Mouse (Mus musculus): ENCODE data around the gene Stoml1. TPM values are rescaled to one million over a fixed set of nuclear protein-coding genes. Genes with fewer than 3 reads are reported as not detected.

The Stoml1 gene
- 10 to 100 TPM; 66.5 to 72.6 TPM for total RNA-seq (2021)
- long read RNA-seq, experiment 1, transcript Stoml1-206 (8 exons, 2,236 nt) = minor isoform, 8 of 123 reads
- long read RNA-seq, experiment 1, transcript Stoml1-201 (7 exons, 1,984 nt) = major isoform, 88 of 123 reads
- long read RNA-seq, experiment 1, partial matches to known transcripts = 9 of 123 reads
- long read RNA-seq, experiment 1, other reads (novel, unspliced or antisense) = 18 of 123 reads
- long read RNA-seq, experiment 2, transcript Stoml1-201 (7 exons, 1,984 nt) = major isoform, 44 of 74 reads
- long read RNA-seq, experiment 2, partial matches to known transcripts = 1 of 74 reads
- long read RNA-seq, experiment 2, other reads (novel, unspliced or antisense) = 24 of 74 reads

DNA sequence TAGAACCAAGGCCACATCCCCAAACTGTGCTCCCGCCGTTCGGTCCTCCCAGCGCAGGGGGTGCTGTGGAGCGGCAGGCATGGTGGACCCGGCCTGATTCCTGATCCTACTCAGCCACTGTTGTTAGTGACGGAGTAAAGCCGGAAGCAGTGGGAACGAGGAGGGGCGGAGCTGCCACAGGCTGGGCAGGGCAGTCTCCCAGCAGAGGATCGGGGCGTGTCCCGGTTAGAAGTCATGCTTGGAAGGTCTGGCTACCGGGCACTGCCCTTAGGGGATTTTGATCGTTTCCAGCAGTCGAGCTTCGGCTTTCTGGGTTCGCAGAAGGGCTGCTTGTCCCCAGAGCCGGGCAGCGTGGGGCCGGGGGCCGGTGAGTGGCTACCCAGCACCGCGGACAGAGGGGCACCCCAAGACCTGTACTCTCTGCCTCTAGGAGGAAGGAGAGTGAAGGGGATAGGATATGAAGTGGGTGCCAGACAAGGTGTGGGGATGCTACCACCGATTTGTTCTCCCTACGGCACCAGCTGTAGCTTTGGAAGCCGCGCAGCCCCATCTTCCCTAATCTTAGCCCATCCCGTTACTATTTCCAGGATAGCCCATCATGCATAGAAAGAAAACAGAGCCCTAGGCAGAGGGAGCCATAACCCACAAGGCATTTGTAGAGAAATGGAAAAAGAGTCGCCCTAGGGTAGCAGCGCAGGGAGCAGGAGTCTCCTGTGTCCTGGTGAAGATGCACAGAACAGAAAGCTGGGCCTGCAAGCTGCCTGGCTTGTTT lies at the start of gene Stoml1:
TSS of gene Stoml1 (plus strand) at position 132 of the 772 bp plus-strand sequence.
- intact Hi-C loops (cut with DNase I) = no loop called here
- DNase-seq (ENCODE audit: extremely low spot score in 1 of 2, low spot score in 2 of 2) = peak; percentile 90 to 91
- H3K4me3 ChIP-seq = peak within 1 kb of the TSS; percentile 77
- H3K27ac ChIP-seq = peak within 1 kb of the TSS; percentile 80
- peak; percentile 96 for TF ChIP-seq CTCF (IDR thresholded peaks at IDR 0.05)

DNA sequence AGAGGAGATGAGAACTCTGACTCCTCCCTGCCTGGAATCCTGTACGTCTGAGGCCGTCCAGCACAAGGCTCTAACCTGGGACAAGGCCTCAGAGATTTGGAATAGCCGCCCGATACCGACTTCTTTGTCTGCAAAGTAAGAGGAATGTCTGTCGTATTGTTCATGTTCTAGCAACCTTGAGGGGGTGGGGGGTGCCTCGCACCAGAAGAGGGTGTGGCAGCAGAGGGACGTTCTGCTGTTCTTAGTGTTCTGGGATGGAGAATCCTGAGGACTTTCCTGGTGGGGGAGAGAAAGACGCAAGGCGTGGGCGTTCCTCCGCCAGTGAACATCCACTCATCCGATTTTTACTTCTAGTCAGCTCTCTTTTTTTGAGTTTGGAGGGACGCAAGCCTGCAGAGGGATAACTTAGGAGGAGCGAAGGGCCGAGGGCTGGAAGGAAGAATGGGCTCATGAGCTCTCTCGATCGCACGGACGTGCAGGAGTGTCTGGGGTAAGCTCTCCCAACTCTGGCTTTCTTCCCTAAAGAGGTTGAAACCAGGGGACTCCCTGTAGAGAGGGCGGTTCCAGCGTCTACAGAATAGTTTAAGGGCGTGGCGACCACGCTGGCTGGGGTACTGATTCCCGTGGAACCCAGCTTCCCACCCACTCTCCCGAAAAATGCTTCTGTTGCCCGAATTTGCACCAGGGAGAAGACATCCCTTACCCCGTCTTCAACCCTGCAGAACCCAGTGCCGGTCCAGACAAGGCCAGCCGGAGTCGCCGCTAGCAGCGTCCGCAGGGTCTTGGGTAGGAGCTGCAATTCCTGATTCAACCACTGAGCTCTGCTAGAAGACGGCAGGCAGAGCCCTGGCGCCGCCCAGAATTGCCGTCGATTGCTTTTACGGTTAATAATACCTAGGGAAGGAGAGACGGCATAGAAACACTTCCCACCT lies 49.2 kb upstream of the Stoml1 start, which contains the start of the genes Islr and Islr2:
TSS of gene Islr (minus strand) at position 791 of the 932 bp plus-strand sequence.
TSS of gene Islr2 (minus strand) at position 804 of the 932 bp plus-strand sequence.
- peak; percentile 38 to 57 for DNase-seq (ENCODE audit: extremely low spot score in 1 of 2, low spot score in 2 of 2)
- Histone ChIP-seq H3K4me3 (peak within 1 kb of the TSS; percentile 40), H3K27ac (peak within 1 kb of the TSS; percentile 74)
- intact Hi-C loops (cut with DNase I) = loop anchor here (1.0 to 10.0 kb wide), 3 partner anchors 150 to 269 kb away; no protein-coding TSS in a partner anchor
- TF ChIP-seq CTCF (IDR thresholded peaks at IDR 0.05) = peak; percentile 56

GRCm38 (mm10) chr9:58204448-58205000 lies 48.4 kb upstream of the Stoml1 start:
- Histone ChIP-seq H3K4me3 (peak overlapping the region; percentile 40; the same call in 1 of the 2 replicates), H3K27ac (peak overlapping the region; percentile 44; the same call in 1 of the 2 replicates)
- peak; percentile 84 to 92 for DNase-seq (ENCODE audit: extremely low spot score in 1 of 2, low spot score in 2 of 2)
- intact Hi-C loops (cut with DNase I) = loop anchor here (1.0 to 10.0 kb wide), 3 partner anchors 151 to 270 kb away; no protein-coding TSS in a partner anchor
- TF ChIP-seq CTCF (IDR thresholded peaks at IDR 0.05) = peak; percentile 92

- Histone ChIP-seq H3K27ac (no peak overlapping the region), H3K4me3 (no peak overlapping the region)
- intact Hi-C loops (cut with DNase I) = loop anchor here (10.0 kb wide), 1 partner anchor 271 kb away; no protein-coding TSS in a partner anchor
- TF ChIP-seq CTCF (IDR thresholded peaks at IDR 0.05) = no peak
- DNase-seq (ENCODE audit: extremely low spot score in 1 of 2, low spot score in 2 of 2) = no peak
These were observed 47.0 kb upstream of the Stoml1 start for GRCm38 (mm10) chr9:58206013-58206412.

DNA sequence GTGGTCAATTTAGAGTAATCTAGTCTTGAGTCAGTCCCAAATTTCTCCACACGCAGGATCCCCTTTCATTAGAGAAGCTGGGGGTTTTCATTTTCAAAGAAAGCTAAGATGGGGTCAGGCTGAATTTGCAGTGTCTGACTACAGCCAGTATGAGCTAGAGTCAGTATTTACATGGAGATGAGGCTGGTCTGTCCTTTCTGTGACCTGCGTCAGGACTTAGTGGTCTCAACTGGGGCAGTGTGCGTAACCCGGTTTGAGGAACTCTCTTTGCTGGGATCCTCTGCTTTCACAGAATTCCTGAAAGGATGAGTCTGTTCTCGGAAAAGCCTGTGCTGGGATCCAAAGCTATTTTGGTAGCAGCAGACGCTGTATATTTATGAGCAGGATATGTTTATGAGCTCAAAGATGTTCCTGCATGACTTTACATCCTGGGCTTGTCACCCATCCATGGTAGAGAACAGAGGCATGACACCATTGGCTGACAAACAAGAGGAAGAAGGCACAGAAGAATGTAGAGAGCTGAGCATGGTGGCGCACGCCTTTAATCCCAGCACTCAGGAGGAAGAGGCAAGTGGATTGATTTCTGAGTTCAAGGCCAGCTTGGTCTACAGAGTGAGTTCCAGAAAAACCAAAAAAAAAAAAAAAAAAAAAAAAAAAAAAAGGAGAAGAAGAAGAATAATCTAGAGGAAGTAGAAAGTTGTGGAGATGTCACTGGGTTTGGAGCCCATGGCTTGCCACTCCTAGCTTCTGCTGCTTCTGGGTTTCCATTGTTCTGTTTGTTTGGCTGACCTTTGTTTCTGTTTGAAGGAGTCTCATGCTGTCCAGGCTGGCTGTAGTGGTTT lies 43.3 kb upstream of the Stoml1 start:
- intact Hi-C loops (cut with DNase I) = loop anchor here (10.0 kb wide), 1 partner anchor 275 kb away; no protein-coding TSS in a partner anchor
- H3K27ac ChIP-seq = no peak overlapping the region
- no peak for TF ChIP-seq CTCF (IDR thresholded peaks at IDR 0.05)
- DNase-seq (ENCODE audit: extremely low spot score in 1 of 2, low spot score in 2 of 2) = no peak
- no peak overlapping the region for H3K4me3 ChIP-seq

DNA sequence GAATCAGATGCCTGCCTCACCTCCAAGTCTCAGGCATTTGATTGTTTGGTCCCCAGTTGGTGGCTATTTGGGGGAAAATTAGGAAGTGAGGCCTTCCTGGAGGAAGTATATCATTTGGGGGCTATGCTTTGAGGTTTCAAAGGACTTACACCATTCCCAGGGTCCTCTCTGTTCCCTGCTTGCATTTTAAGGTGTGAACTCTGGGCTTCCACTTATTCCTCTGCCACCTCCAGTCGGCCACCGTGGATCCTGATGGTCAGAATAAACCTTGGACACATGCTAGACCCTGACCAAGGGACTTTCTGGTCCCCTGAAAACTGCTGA lies 42.7 kb upstream of the Stoml1 start:
- DNase-seq (ENCODE audit: extremely low spot score in 1 of 2, low spot score in 2 of 2) = no peak
- intact Hi-C loops (cut with DNase I) = no loop called here
- Histone ChIP-seq H3K4me3 (no peak overlapping the region), H3K27ac (no peak overlapping the region)
- no peak for TF ChIP-seq CTCF (IDR thresholded peaks at IDR 0.05)

DNA sequence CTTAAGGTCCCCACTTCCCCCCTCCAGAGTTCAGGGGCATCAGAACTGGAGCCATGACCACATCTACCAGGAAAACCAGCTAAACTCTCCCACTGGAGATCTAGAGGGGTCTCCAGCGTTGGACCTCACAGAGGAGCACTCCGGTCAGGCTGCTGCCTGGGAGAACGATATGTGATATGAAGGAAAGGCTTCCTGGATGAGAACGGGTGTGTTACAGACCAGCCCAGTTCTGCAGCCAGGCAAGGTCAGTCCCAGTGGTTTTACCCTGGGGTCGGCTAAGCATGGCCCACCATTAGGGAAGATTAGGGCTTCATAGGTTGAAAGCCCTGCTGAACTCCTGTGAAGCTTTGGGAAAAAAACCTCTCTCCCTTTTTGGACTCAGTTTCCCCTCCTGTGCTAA lies 39.6 kb upstream of the Stoml1 start:
- Histone ChIP-seq H3K4me3 (no peak overlapping the region), H3K27ac (no peak overlapping the region)
- intact Hi-C loops (cut with DNase I) = no loop called here
- TF ChIP-seq CTCF (IDR thresholded peaks at IDR 0.05) = no peak
- no peak for DNase-seq (ENCODE audit: extremely low spot score in 1 of 2, low spot score in 2 of 2)

DNA sequence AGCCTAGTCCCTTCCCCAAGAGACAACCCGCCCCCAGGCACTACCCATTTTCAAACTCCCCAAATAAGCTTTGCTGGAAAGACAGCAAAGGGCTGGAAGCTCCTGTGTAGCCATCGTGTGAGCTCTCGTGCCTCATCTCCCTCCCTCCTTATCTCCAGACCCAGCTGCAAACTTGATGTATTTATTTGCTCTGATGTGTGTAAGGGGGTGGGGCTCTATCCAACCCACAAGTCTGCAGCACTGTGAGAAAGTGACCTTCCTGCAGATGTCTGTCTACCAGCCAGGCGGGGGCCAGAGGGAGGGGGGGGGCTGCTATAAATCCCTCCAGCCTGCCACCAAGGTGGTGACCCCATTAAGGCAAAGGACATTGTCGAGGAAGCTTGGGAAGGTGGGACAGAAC lies 39.1 kb upstream of the Stoml1 start:
- TF ChIP-seq CTCF (IDR thresholded peaks at IDR 0.05) = no peak
- DNase-seq (ENCODE audit: extremely low spot score in 1 of 2, low spot score in 2 of 2) = no peak
- no peak overlapping the region for H3K27ac ChIP-seq
- H3K4me3 ChIP-seq = no peak overlapping the region
- intact Hi-C loops (cut with DNase I) = no loop called here

- TF ChIP-seq CTCF (IDR thresholded peaks at IDR 0.05) = no peak
- DNase-seq (ENCODE audit: extremely low spot score in 1 of 2, low spot score in 2 of 2) = no peak
- no peak overlapping the region for H3K4me3 ChIP-seq
- no peak overlapping the region for H3K27ac ChIP-seq
- intact Hi-C loops (cut with DNase I) = no loop called here
These were observed 38.3 kb upstream of the Stoml1 start for GRCm38 (mm10) chr9:58214519-58215180.

- DNase-seq (ENCODE audit: extremely low spot score in 1 of 2, low spot score in 2 of 2) = peak in 1 of 2 experiments; percentile 48
- no peak overlapping the region for H3K4me3 ChIP-seq
- H3K27ac ChIP-seq = no peak overlapping the region
- intact Hi-C loops (cut with DNase I) = no loop called here
- peak; percentile 56 for TF ChIP-seq CTCF (IDR thresholded peaks at IDR 0.05)
These were observed 36.6 kb upstream of the Stoml1 start for GRCm38 (mm10) chr9:58216402-58216801.

Measured in left cerebral cortex, adult 2 months (tissue).